Mouse (Mus musculus) testis, adult 2 months (tissue): ENCODE data around the gene Pdcd4.

Experiments
- CTCF ChIP-seq: fragments of 200-500 bp; IDR thresholded peaks from 2 replicates; pipeline ENCODE4 v1.5.1; 2012; ENCODE audit warnings: low read depth, mild to moderate bottlenecking, inconsistent platforms, low read length, moderate library complexity; ENCODE audit not compliant: control insufficient read depth, insufficient read depth, insufficient replicate concordance
- POLR2A ChIP-seq: fragments of 200-500 bp; IDR thresholded peaks from 2 replicates; pipeline ENCODE4 v1.6.1; 2012; ENCODE audit warnings: low read depth, mild to moderate bottlenecking, inconsistent platforms, low read length, moderate library complexity; ENCODE audit not compliant: control insufficient read depth

DNA sequence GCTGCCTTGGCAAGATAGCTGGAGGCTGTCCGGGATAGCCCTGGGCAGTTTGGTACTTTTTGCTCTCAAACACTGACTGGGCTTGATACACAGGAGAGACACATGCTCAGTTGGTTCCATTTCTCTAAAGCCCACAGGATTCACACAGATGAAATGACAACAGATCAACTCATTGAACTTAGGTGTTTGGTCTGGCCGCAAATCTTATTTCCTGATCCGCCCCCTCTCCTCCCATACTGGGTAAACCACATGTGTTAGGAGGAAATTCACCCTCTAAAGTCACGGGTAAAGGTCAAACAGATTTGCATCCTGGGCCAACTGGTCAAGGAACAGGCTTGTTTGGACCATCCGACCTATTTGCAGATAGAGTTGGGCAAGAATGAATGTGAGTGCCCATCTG, 2.5 kb upstream of the Pdcd4 start:
- no peak for TF ChIP-seq CTCF
- no peak for TF ChIP-seq POLR2A
